Mouse (Mus musculus): Measurements from ENCODE around the gene Tpst2. TPM values are rescaled to one million over a fixed set of nuclear protein-coding genes. Genes with fewer than 3 reads are reported as not detected.

The Tpst2 gene
- polyA plus RNA-seq, 1 experiment from 2014 or later = 31.7 TPM

GRCm38 (mm10) chr5:112327854-112328253 is 51.4 kb downstream of the Tpst2 start:
- H3K4me2 ChIP-seq (replicated peaks) = no peak overlapping the region
- H3K4me3 ChIP-seq = no peak overlapping the region
- H3K36me3 ChIP-seq = peaks cover 48% of the 10 kb centered on the region

GRCm38 (mm10) chr5:112329805-112330564 is 53.5 kb downstream of the Tpst2 start:
- Histone ChIP-seq H3K4me3 (no peak overlapping the region), H3K36me3 (peaks cover 69% of the 10 kb centered on the region), H3K4me1 (peaks cover 18% of the 10 kb centered on the region), H3K27me3 (no peaks in the 10 kb centered on the region), H3K27ac (no peak overlapping the region), H3K9ac (no peak overlapping the region), H3K4me2 (replicated peaks) (no peak overlapping the region), H3K9me3 (replicated peaks) (no peaks in the 10 kb centered on the region)
- 94% methylated on average over 14 of the region's 14 CpGs for WGBS
- ATAC-seq (ENCODE audit: low FRiP score) = no peak

More at GRCm38 (mm10) chr5:112327854-112328253, 51.4 kb downstream of the Tpst2 start:
- ATAC-seq (ENCODE audit: low FRiP score) = no peak
- Histone ChIP-seq H3K9me3 (replicated peaks) (no peaks in the 10 kb centered on the region), H3K27ac (no peak overlapping the region), H3K27me3 (no peaks in the 10 kb centered on the region), H3K4me1 (peaks cover 18% of the 10 kb centered on the region), H3K9ac (no peak overlapping the region)
- 92% methylated on average over 15 of the region's 15 CpGs for WGBS

- 37% methylated on average over 2 of the region's 2 CpGs for WGBS
- H3K36me3 ChIP-seq = peaks cover 92% of the 10 kb centered on the region
These were observed 59.0 kb downstream of the Tpst2 start for GRCm38 (mm10) chr5:112335473-112335872.

GRCm38 (mm10) chr5:112337004-112337403 is 60.5 kb downstream of the Tpst2 start:
- 94% methylated on average over 22 of the region's 22 CpGs for WGBS
- peaks cover 80% of the 10 kb centered on the region for H3K36me3 ChIP-seq
- no peaks in the 10 kb centered on the region for H3K27me3 ChIP-seq
- no peak overlapping the region for H3K4me2 ChIP-seq (replicated peaks)
- H3K4me1 ChIP-seq = peaks cover 7% of the 10 kb centered on the region
- H3K4me3 ChIP-seq = no peak overlapping the region
- H3K9me3 ChIP-seq (replicated peaks) = no peaks in the 10 kb centered on the region
- no peak for ATAC-seq (ENCODE audit: low FRiP score)
- H3K9ac ChIP-seq = no peak overlapping the region
- H3K27ac ChIP-seq = no peak overlapping the region

More at GRCm38 (mm10) chr5:112335473-112335872, 59.0 kb downstream of the Tpst2 start:
- no peaks in the 10 kb centered on the region for H3K9me3 ChIP-seq (replicated peaks)
- H3K4me2 ChIP-seq (replicated peaks) = no peak overlapping the region
- no peak overlapping the region for H3K4me3 ChIP-seq
- no peak for ATAC-seq (ENCODE audit: low FRiP score)
- no peak overlapping the region for H3K27ac ChIP-seq
- no peak overlapping the region for H3K9ac ChIP-seq
- H3K27me3 ChIP-seq = no peaks in the 10 kb centered on the region
- H3K4me1 ChIP-seq = no peaks in the 10 kb centered on the region

GRCm38 (mm10) chr5:112339215-112339614 is 62.7 kb downstream of the Tpst2 start:
- H3K4me3 ChIP-seq = no peak overlapping the region
- WGBS = 77% methylated on average over 7 of the region's 7 CpGs
- peaks cover 58% of the 10 kb centered on the region for H3K36me3 ChIP-seq
- no peaks in the 10 kb centered on the region for H3K27me3 ChIP-seq
- ATAC-seq (ENCODE audit: low FRiP score) = no peak
- peaks cover 24% of the 10 kb centered on the region for H3K4me1 ChIP-seq
- no peaks in the 10 kb centered on the region for H3K9me3 ChIP-seq (replicated peaks)
- H3K27ac ChIP-seq = no peak overlapping the region
- H3K4me2 ChIP-seq (replicated peaks) = no peak overlapping the region
- H3K9ac ChIP-seq = no peak overlapping the region

- Histone ChIP-seq H3K9me3 (replicated peaks) (no peaks in the 10 kb centered on the region), H3K9ac (peak within 1 kb of the TSS; percentile 90), H3K4me2 (replicated peaks) (peak within 1 kb of the TSS; percentile 75), H3K27me3 (no peaks in the 10 kb centered on the region), H3K4me3 (peak within 1 kb of the TSS; percentile 92), H3K27ac (peak within 1 kb of the TSS; percentile 48; the same call in 1 of the 2 replicates), H3K36me3 (peaks cover 38% of the 10 kb centered on the region), H3K4me1 (peaks cover 44% of the 10 kb centered on the region)
- ATAC-seq (ENCODE audit: low FRiP score) = peak; percentile 55
- 2% methylated on average over 57 of the region's 64 CpGs for WGBS
These were observed 66.1 kb downstream of the Tpst2 start, which contains the start of the genes Srrd and Hps4 for GRCm38 (mm10) chr5:112342463-112343204. Gene Srrd, minus strand, starts transcription at chr5:112343040. Gene Hps4, plus strand, starts transcription at chr5:112343083.

GRCm38 (mm10) chr5:112343205-112343595 is 66.7 kb downstream of the Tpst2 start:
- WGBS = under 1% methylated on average over 18 of the region's 24 CpGs
- H3K27ac ChIP-seq = peak overlapping the region; percentile 48; the same call in 1 of the 2 replicates
- no peaks in the 10 kb centered on the region for H3K9me3 ChIP-seq (replicated peaks)
- peaks cover 36% of the 10 kb centered on the region for H3K36me3 ChIP-seq
- H3K27me3 ChIP-seq = no peaks in the 10 kb centered on the region
- peaks cover 44% of the 10 kb centered on the region for H3K4me1 ChIP-seq
- peak overlapping the region; percentile 90 for H3K9ac ChIP-seq
- peak overlapping the region; percentile 92 for H3K4me3 ChIP-seq
- ATAC-seq (ENCODE audit: low FRiP score) = peak; percentile 76
- H3K4me2 ChIP-seq (replicated peaks) = peak overlapping the region; percentile 75

- no peak for ATAC-seq (ENCODE audit: low FRiP score)
- 81% methylated on average over 6 of the region's 6 CpGs for WGBS
- Histone ChIP-seq H3K27ac (no peak overlapping the region), H3K4me2 (replicated peaks) (peak overlapping the region; percentile 75; the same call in 1 of the 2 replicates), H3K27me3 (no peaks in the 10 kb centered on the region), H3K4me1 (peaks cover 44% of the 10 kb centered on the region), H3K36me3 (peaks cover 38% of the 10 kb centered on the region), H3K9me3 (replicated peaks) (no peaks in the 10 kb centered on the region), H3K4me3 (no peak overlapping the region), H3K9ac (no peak overlapping the region)
These were observed 67.8 kb downstream of the Tpst2 start for GRCm38 (mm10) chr5:112344092-112344960.

GRCm38 (mm10) chr5:112346211-112346965 is 69.9 kb downstream of the Tpst2 start:
- H3K4me3 ChIP-seq = no peak overlapping the region
- H3K4me2 ChIP-seq (replicated peaks) = no peak overlapping the region
- no peak for ATAC-seq (ENCODE audit: low FRiP score)
- H3K27ac ChIP-seq = no peak overlapping the region
- WGBS = 83% methylated on average over 16 of the region's 16 CpGs
- no peaks in the 10 kb centered on the region for H3K27me3 ChIP-seq
- no peak overlapping the region for H3K9ac ChIP-seq
- H3K36me3 ChIP-seq = peaks cover 48% of the 10 kb centered on the region
- H3K4me1 ChIP-seq = peaks cover 43% of the 10 kb centered on the region
- no peaks in the 10 kb centered on the region for H3K9me3 ChIP-seq (replicated peaks)

GRCm38 (mm10) chr5:112349169-112349568 is 72.7 kb downstream of the Tpst2 start:
- H3K4me1 ChIP-seq = peaks cover 20% of the 10 kb centered on the region
- no peak overlapping the region for H3K4me3 ChIP-seq
- no peak for ATAC-seq (ENCODE audit: low FRiP score)
- no peak overlapping the region for H3K4me2 ChIP-seq (replicated peaks)
- H3K27me3 ChIP-seq = no peaks in the 10 kb centered on the region
- peaks cover 68% of the 10 kb centered on the region for H3K36me3 ChIP-seq
- no peak overlapping the region for H3K9ac ChIP-seq
- H3K27ac ChIP-seq = no peak overlapping the region
- 96% methylated on average over 8 of the region's 8 CpGs for WGBS
- H3K9me3 ChIP-seq (replicated peaks) = no peaks in the 10 kb centered on the region

GRCm38 (mm10) chr5:112355493-112355892 is 79.0 kb downstream of the Tpst2 start:
- Histone ChIP-seq H3K27me3 (no peaks in the 10 kb centered on the region), H3K36me3 (peaks cover 70% of the 10 kb centered on the region), H3K4me1 (no peaks in the 10 kb centered on the region), H3K9ac (no peak overlapping the region), H3K27ac (no peak overlapping the region), H3K9me3 (replicated peaks) (no peaks in the 10 kb centered on the region), H3K4me2 (replicated peaks) (no peak overlapping the region), H3K4me3 (no peak overlapping the region)
- no peak for ATAC-seq (ENCODE audit: low FRiP score)
- 90% methylated on average over 6 of the region's 6 CpGs for WGBS
